Mouse (Mus musculus) stomach, embryonic 16.5 days (tissue): ENCODE data around the gene Eps8l3. TPM values are rescaled to one million over a fixed set of nuclear protein-coding genes. Genes with fewer than 3 reads are reported as not detected.

Experiments used
- ATAC-seq: fragments of 200-750 bp; cut with Nextera tagmentation; 2 replicates; pipeline ENCODE4 v1.8.0; 2017; ENCODE audit warnings: moderate number of reproducible peaks, moderate TSS enrichment; ENCODE audit not compliant: insufficient read depth, low FRiP score
- H3K27ac ChIP-seq: fragments of 300-500 bp; sonication (generic); 2 replicates; pipeline ENCODE4 v1.5.1; 2014; ENCODE audit warnings: low read length
- H3K27me3 ChIP-seq: fragments of 300-500 bp; sonication (generic); 2 replicates; pipeline ENCODE4 v1.6.1; 2014; ENCODE audit warnings: low read length, control low read depth, mixed read lengths; ENCODE audit not compliant: control insufficient read depth, insufficient read depth
- H3K36me3 ChIP-seq: fragments of 300-500 bp; sonication (generic); 2 replicates; pipeline ENCODE4 v1.6.1; 2014; ENCODE audit warnings: low read length; ENCODE audit not compliant: control insufficient read depth, insufficient read depth
- H3K4me1 ChIP-seq: fragments of 300-500 bp; sonication (generic); 2 replicates; pipeline ENCODE4 v1.6.1; 2014; ENCODE audit warnings: low read length, control low read depth, mixed read lengths; ENCODE audit not compliant: control insufficient read depth, insufficient read depth
- H3K4me2 ChIP-seq: fragments of 300-500 bp; sonication (generic); 2 replicates; pipeline ENCODE4 v1.6.1; 2014; ENCODE audit warnings: low read depth, low read length, mixed read lengths
- H3K4me3 ChIP-seq: fragments of 300-500 bp; sonication (generic); replicated peaks from 2 replicates; pipeline ENCODE4 v1.5.1; 2014; ENCODE audit warnings: mild to moderate bottlenecking, low read length
- H3K9ac ChIP-seq: fragments of 300-500 bp; sonication (generic); 2 replicates; pipeline ENCODE4 v1.6.1; 2014; ENCODE audit warnings: low read length
- H3K9me3 ChIP-seq: fragments of 300-500 bp; sonication (generic); replicated peaks from 2 replicates; pipeline ENCODE4 v1.6.1; 2016; ENCODE audit warnings: low read length, control low read depth; ENCODE audit not compliant: control insufficient read depth
- WGBS: fragments of 180-500 bp; shearing (Covaris S2); extraction: QIAGEN DNeasy Blood & Tissue Kit; methylation state at CpG from one replicate; pipeline ENCODE4 v1.1.7; 2014; 5-methylcytosine and 5-hydroxymethylcytosine counted together
- polyA plus RNA-seq: library from polyadenylated mRNA; unstranded; fragments of >200 nt; fragmentation: Nextera tagmentation; extraction: Ambion mirVana; gene quantifications from 2 replicates; pipeline ENCODE4 v1.2.1, GENCODE M21; 2015

The Eps8l3 gene
- polyA plus RNA-seq, 1 experiment from 2014 or later: 35.9 TPM

GRCm38 (mm10) chr3:107900955-107901673, 24.1 kb downstream of the Eps8l3 start:
- WGBS: 57% methylated on average over 11 of the region's 11 CpGs
- no peak overlapping the region for H3K4me3 ChIP-seq

DNA sequence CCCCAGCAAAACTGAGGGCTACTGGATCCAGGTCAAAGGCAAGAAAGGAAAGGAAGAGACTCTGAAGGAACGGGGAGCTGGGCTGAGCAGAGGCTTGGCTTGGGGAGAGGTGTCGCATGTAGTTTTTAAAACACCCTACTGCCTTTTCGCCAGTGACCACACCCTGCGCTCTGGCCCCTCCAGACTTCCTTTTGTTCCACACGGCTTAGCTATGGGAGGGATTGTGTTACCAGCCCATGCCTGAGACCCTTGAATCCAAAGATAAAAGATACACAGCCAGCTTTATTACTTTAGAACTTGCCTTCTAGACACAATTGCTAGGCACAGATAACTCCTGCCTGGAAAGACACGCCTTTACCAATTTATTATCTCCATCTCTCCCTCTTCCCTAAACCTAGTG, 28.9 kb downstream of the Eps8l3 start:
- Histone ChIP-seq H3K4me3 (no peak overlapping the region), H3K36me3 (no peaks in the 10 kb centered on the region), H3K9me3 (no peaks in the 10 kb centered on the region), H3K27ac (no peak overlapping the region), H3K4me1 (0 out of 2 replicates have a peak, but pooled peaks cover 5% of the 10 kb centered on the region), H3K27me3 (no peaks in the 10 kb centered on the region), H3K4me2 (no peak overlapping the region), H3K9ac (no peak overlapping the region)
- WGBS: 53% methylated on average over 6 of the region's 6 CpGs
- ATAC-seq: no peak

More at GRCm38 (mm10) chr3:107900955-107901673, 24.1 kb downstream of the Eps8l3 start:
- H3K9ac ChIP-seq: no peak overlapping the region
- no peak for ATAC-seq
- peaks cover 5% of the 10 kb centered on the region; the same call in 1 of the 2 replicates for H3K4me1 ChIP-seq
- no peaks in the 10 kb centered on the region for H3K9me3 ChIP-seq
- no peak overlapping the region for H3K27ac ChIP-seq
- H3K4me2 ChIP-seq: no peak overlapping the region
- no peaks in the 10 kb centered on the region for H3K36me3 ChIP-seq
- H3K27me3 ChIP-seq: no peaks in the 10 kb centered on the region

DNA sequence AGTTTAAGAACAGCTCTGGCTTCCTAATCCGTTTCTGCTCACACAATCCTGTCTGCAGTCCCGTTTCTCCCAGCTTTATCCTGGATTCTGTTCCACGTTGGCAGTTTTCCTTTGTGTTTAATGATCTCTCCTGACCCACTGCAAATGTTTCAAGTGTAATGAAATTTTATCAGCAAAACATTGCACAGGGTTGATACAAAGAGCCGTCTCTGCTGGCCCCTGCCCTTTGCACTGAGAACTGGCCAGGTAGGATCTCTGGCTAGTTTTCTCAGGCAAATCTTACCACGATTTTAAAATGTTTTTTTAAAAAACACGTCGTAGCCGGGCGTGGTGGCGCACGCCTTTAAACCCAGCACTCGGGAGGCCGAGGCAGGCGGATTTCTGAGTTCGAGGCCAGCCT, 39.6 kb downstream of the Eps8l3 start:
- Histone ChIP-seq H3K4me1 (no peaks in the 10 kb centered on the region), H3K27ac (no peak overlapping the region), H3K9me3 (no peaks in the 10 kb centered on the region), H3K4me2 (no peak overlapping the region), H3K9ac (no peak overlapping the region), H3K36me3 (no peaks in the 10 kb centered on the region), H3K27me3 (no peaks in the 10 kb centered on the region), H3K4me3 (no peak overlapping the region)
- ATAC-seq: no peak
- WGBS: 69% methylated on average over 15 of the region's 15 CpGs

DNA sequence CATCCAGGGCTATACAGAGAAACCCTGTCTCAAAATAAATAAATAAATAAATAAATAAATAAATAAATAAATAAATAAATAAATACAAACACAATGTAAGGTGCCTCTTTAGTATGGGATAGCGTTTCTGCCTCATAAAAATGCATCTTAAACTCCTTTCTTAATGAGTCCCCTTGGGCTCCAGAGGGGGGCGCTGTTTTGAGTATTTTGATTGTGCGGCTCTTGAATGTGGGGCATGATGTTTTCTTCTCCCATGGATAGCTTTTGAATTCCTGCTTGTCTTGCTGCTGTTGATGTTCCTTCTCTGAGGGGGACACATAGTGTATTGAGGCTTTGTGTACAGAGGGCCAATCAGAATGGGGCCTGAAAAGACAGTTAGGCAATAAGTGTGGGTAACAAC, 40.1 kb downstream of the Eps8l3 start:
- Histone ChIP-seq H3K4me1 (no peaks in the 10 kb centered on the region), H3K4me2 (no peak overlapping the region), H3K4me3 (no peak overlapping the region), H3K9me3 (no peaks in the 10 kb centered on the region), H3K27ac (no peak overlapping the region), H3K36me3 (no peaks in the 10 kb centered on the region), H3K9ac (no peak overlapping the region), H3K27me3 (no peaks in the 10 kb centered on the region)
- ATAC-seq: no peak
- WGBS: 80% methylated on average over 3 of the region's 3 CpGs

- 54% methylated on average over 7 of the region's 7 CpGs for WGBS
- Histone ChIP-seq H3K4me3 (no peak overlapping the region), H3K4me1 (no peaks in the 10 kb centered on the region), H3K9ac (no peak overlapping the region), H3K9me3 (no peaks in the 10 kb centered on the region), H3K36me3 (no peaks in the 10 kb centered on the region), H3K27me3 (no peaks in the 10 kb centered on the region), H3K4me2 (no peak overlapping the region), H3K27ac (no peak overlapping the region)
- ATAC-seq: no peak
These were observed 40.9 kb downstream of the Eps8l3 start for GRCm38 (mm10) chr3:107917783-107918408.

DNA sequence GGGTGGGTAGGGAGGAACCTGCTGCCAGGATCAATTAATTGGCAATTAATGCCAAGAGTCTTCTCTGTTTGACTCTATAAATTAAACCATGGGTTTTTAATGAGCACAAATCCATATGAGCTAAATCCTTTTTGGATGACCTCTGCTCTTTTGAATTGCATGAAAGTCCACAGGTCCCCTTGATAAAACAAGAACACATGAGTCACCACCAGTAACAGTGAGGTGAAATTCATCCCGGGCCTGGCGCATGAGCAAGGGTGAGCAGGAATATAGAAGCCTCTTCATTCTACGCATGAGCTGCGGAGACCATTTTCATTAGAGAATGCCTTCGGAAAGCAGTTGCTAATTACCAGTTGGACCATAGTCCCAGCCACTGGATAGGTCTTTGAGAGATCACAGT, 43.3 kb downstream of the Eps8l3 start:
- H3K27ac ChIP-seq: no peak overlapping the region
- H3K4me3 ChIP-seq: no peak overlapping the region
- 88% methylated on average over 5 of the region's 5 CpGs for WGBS
- H3K36me3 ChIP-seq: no peaks in the 10 kb centered on the region
- no peaks in the 10 kb centered on the region for H3K4me1 ChIP-seq
- H3K9ac ChIP-seq: no peak overlapping the region
- H3K9me3 ChIP-seq: no peaks in the 10 kb centered on the region
- H3K4me2 ChIP-seq: no peak overlapping the region
- H3K27me3 ChIP-seq: no peaks in the 10 kb centered on the region
- no peak for ATAC-seq

DNA sequence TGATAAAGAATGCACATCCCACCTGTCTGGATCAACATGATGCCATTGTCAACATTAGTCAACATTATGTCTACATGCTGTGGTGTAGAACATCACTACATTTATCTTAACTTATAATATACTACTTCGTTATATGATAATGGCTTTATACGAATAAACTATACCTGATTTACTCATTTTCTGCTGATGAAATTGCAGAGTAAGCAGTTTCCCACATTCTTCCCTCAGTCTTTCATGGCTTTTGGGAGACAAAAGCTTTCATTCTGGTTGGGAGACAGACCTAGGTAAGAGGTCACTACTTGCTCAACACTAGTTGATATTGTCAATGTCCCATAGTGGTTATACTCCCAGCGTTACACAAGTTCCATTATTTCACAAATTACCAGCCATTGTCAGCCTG, 48.3 kb downstream of the Eps8l3 start:
- H3K4me1 ChIP-seq: no peaks in the 10 kb centered on the region
- no peak for ATAC-seq
- no peaks in the 10 kb centered on the region for H3K9me3 ChIP-seq
- H3K4me2 ChIP-seq: no peak overlapping the region
- H3K9ac ChIP-seq: no peak overlapping the region
- no peak overlapping the region for H3K4me3 ChIP-seq
- H3K27me3 ChIP-seq: no peaks in the 10 kb centered on the region
- 90% methylated on average over 3 of the region's 3 CpGs for whole genome bisulfite sequencing
- H3K36me3 ChIP-seq: no peaks in the 10 kb centered on the region
- no peak overlapping the region for H3K27ac ChIP-seq

- peaks cover 6% of the 10 kb centered on the region; the same call in 1 of the 2 replicates for H3K4me1 ChIP-seq
- ATAC-seq: no peak
- no peak overlapping the region for H3K9ac ChIP-seq
- H3K27me3 ChIP-seq: no peaks in the 10 kb centered on the region
- 83% methylated on average over 3 of the region's 3 CpGs for WGBS
- H3K4me3 ChIP-seq: no peak overlapping the region
- no peaks in the 10 kb centered on the region for H3K36me3 ChIP-seq
- H3K9me3 ChIP-seq: no peaks in the 10 kb centered on the region
- no peak overlapping the region for H3K4me2 ChIP-seq
- H3K27ac ChIP-seq: no peak overlapping the region
These were observed 50.8 kb downstream of the Eps8l3 start for GRCm38 (mm10) chr3:107927841-107928240.

GRCm38 (mm10) chr3:107928691-107929090, 51.7 kb downstream of the Eps8l3 start:
- WGBS: 86% methylated on average over 11 of the region's 11 CpGs
- ATAC-seq: no peak

More at GRCm38 (mm10) chr3:107928691-107929090, 51.7 kb downstream of the Eps8l3 start:
- Histone ChIP-seq H3K4me2 (no peak overlapping the region), H3K4me3 (no peak overlapping the region), H3K4me1 (peaks cover 6% of the 10 kb centered on the region; the same call in 1 of the 2 replicates), H3K9ac (peak overlapping the region; percentile 10; the same call in 1 of the 2 replicates), H3K27ac (no peak overlapping the region), H3K36me3 (no peaks in the 10 kb centered on the region), H3K9me3 (no peaks in the 10 kb centered on the region), H3K27me3 (no peaks in the 10 kb centered on the region)
